8 mouse cellular contexts compared by ENCODE assay signal in genomic region chr9:49873550-49873949, GRCm38 (mm10).
DNase-seq lines count a peak whose midpoint lies in the region; ATAC-seq lines count a peak whose summit lies in the region.

No protein-coding gene starts in this region.

- no peaks in the 10 kb centered on the region for H3K36me3 ChIP-seq in heart, embryonic 10.5 days
- no peaks in the 10 kb centered on the region for H3K36me3 ChIP-seq in embryonic facial prominence, embryonic 12.5 days
- no peaks in the 10 kb centered on the region for H3K36me3 ChIP-seq in hindbrain, embryonic 14.5 days (replicated peaks; ENCODE audit: control insufficient read depth, insufficient read depth)

- H3K9ac ChIP-seq in embryonic facial prominence, embryonic 12.5 days: peak overlapping the region; percentile 11; the same call in 1 of the 2 replicates
- peak overlapping the region; percentile 51 for H3K9ac ChIP-seq in hindbrain, embryonic 14.5 days

- H3K4me1 ChIP-seq in heart, embryonic 10.5 days: peaks cover 8% of the 10 kb centered on the region
- no peaks in the 10 kb centered on the region for H3K4me1 ChIP-seq in embryonic facial prominence, embryonic 12.5 days
- 0 out of 2 replicates have a peak, but pooled peaks cover 9% of the 10 kb centered on the region for H3K4me1 ChIP-seq in hindbrain, embryonic 14.5 days (replicated peaks; ENCODE audit: control insufficient read depth, insufficient read depth, low read length)

- intact Hi-C loops in left cerebral cortex, postnatal 25 days (cut with DNase I): no loop called here

- 6% methylated on average over 3 of the region's 3 CpGs for WGBS in heart, embryonic 10.5 days
- 5% methylated on average over 3 of the region's 3 CpGs for WGBS in embryonic facial prominence, embryonic 12.5 days
- 5% methylated on average over 3 of the region's 3 CpGs for WGBS in hindbrain, embryonic 14.5 days

- H3K27ac ChIP-seq in heart, embryonic 10.5 days: peak overlapping the region; percentile 67
- H3K27ac ChIP-seq in embryonic facial prominence, embryonic 12.5 days: peak overlapping the region; percentile 69
- peak overlapping the region; percentile 79 for H3K27ac ChIP-seq in hindbrain, embryonic 14.5 days

- peak overlapping the region; percentile 44 for H3K4me3 ChIP-seq in heart, embryonic 10.5 days
- H3K4me3 ChIP-seq in embryonic facial prominence, embryonic 12.5 days: peak overlapping the region; percentile 18
- peak overlapping the region; percentile 20 for H3K4me3 ChIP-seq in hindbrain, embryonic 14.5 days (replicated peaks; ENCODE audit: low read length)

- ATAC-seq in embryonic facial prominence, embryonic 12.5 days (ENCODE audit: insufficient number of reproducible peaks, insufficient read depth, low FRiP score, low TSS enrichment): peak; percentile 90
- ATAC-seq in hindbrain, embryonic 14.5 days (ENCODE audit: low FRiP score): peak; percentile 96

- no peaks in the 10 kb centered on the region for H3K27me3 ChIP-seq in heart, embryonic 10.5 days (ENCODE audit: insufficient read depth, poor library complexity, severe bottlenecking)
- H3K27me3 ChIP-seq in embryonic facial prominence, embryonic 12.5 days: no peaks in the 10 kb centered on the region
- no peaks in the 10 kb centered on the region for H3K27me3 ChIP-seq in hindbrain, embryonic 14.5 days (ENCODE audit: control insufficient read depth, insufficient read depth, low read length)

- peak; percentile 87 for DNase-seq in heart, embryonic 10.5 days (ENCODE audit: low spot score)
- DNase-seq in heart, adult 9 months (ENCODE audit: low spot score in 2 of 2): no peak
- DNase-seq in WW6 (ENCODE audit: low read depth, low spot score): peak; percentile 20
- peak; percentile 74 for DNase-seq in hindbrain, embryonic 14.5 days (ENCODE audit: low spot score)
- DNase-seq in left cerebral cortex, postnatal 25 days (ENCODE audit: low spot score in 2 of 2): peak; percentile 65 to 92
- DNase-seq in retina, postnatal 7 days (ENCODE audit: low read depth, low spot score): peak; percentile 67
- DNase-seq in T-cell, adult 2 months (ENCODE audit: low spot score): no peak

- H3K9me3 ChIP-seq in heart, embryonic 10.5 days: no peaks in the 10 kb centered on the region
- H3K9me3 ChIP-seq in embryonic facial prominence, embryonic 12.5 days: no peaks in the 10 kb centered on the region
- no peaks in the 10 kb centered on the region for H3K9me3 ChIP-seq in hindbrain, embryonic 14.5 days (ENCODE audit: control insufficient read depth, low read length)

- peak overlapping the region; percentile 47 for H3K4me2 ChIP-seq in embryonic facial prominence, embryonic 12.5 days (replicated peaks)
- H3K4me2 ChIP-seq in hindbrain, embryonic 14.5 days (replicated peaks): peak overlapping the region; percentile 51

Comparison
In these comparisons a context has a peak if more than half of its experiments do, and no peak if none do; other contexts are left out.
1. DNase-seq: peak in heart, embryonic 10.5 days (single experiment), WW6 (single experiment), hindbrain, embryonic 14.5 days (single experiment), left cerebral cortex, postnatal 25 days (2 of 2) and retina, postnatal 7 days (single experiment); none in heart, adult 9 months (0 of 2) and T-cell, adult 2 months (single experiment).
2. Peak in every context shown above with its lines, with median percentiles within 50 percentile points of each other: H3K27ac ChIP-seq and H3K4me3 ChIP-seq.